Mouse (Mus musculus) olfactory bulb, adult 2 months (tissue): ENCODE results near the gene Parp11.

Source experiments
- CTCF ChIP-seq: fragments of 200-500 bp; IDR thresholded peaks from 2 replicates; pipeline ENCODE4 v1.5.1; 2012; ENCODE audit warnings: low read depth, mild to moderate bottlenecking, low read length, moderate library complexity; ENCODE audit not compliant: insufficient read depth
- POLR2A ChIP-seq: fragments of 200-500 bp; IDR thresholded peaks from 2 replicates; pipeline ENCODE4 v1.6.1; 2012; ENCODE audit warnings: mild to moderate bottlenecking, low read depth, low read length, moderate library complexity; ENCODE audit not compliant: insufficient read depth

DNA sequence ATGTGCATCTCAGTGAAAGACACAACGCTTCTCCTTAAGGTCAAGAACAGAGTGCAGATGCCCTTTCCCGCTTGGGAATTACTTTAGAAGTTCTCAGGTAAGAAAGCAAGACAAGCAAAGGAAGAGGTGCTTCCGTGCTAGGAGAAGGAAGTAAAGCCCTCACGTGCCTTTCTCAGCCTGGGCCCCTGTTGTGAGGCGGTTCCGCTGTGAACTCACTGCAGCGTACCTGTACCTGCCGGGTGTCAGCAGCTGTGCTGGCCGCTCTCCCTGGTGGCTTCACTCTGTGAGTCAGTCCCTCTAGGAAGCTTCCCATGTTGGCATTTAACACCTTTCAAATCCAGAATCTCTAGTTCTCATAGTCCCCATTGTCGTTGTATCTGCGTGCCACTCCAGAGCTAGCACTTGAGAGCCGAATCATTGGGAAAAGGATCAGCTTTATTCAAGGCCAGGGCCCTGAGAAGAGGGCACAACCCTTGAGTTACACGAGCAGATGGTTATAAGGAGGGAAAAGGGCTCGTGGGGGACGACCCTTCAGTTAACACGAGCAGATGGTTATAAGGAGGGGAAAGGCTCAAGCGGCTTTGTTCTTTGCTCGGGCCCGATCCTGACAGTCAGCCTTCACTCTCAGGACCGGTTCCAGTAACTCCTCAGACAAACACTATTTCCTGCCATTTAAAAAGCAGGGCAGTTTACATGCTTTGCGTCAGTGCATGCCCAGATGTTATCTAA is 16.8 kb downstream of the Parp11 start:
- TF ChIP-seq CTCF (no peak), POLR2A (no peak)
